Mouse (Mus musculus) limb, embryonic 14.5 days (tissue): ENCODE data around the gene Gpsm1. TPM values are rescaled to one million over a fixed set of nuclear protein-coding genes. Genes with fewer than 3 reads are reported as not detected.

Source experiments
- ATAC-seq: fragments of 200-750 bp; cut with Nextera tagmentation; 2 replicates; pipeline ENCODE4 v1.8.0; 2017; ENCODE audit warnings: low read depth, moderate number of reproducible peaks, moderate TSS enrichment; ENCODE audit not compliant: low FRiP score
- DNase-seq: peaks from one replicate; pipeline ENCODE4 v3.0.0-alpha.2; 2015; ENCODE audit warnings: low spot score
- H3K27ac ChIP-seq: fragments of 300-500 bp; sonication (generic); replicated peaks from 2 replicates; pipeline ENCODE4 v1.5.1; 2014; ENCODE audit warnings: low read depth, mild to moderate bottlenecking, low read length, moderate library complexity, mixed read lengths
- H3K27me3 ChIP-seq: fragments of 300-500 bp; sonication (generic); 2 replicates; pipeline ENCODE4 v1.6.1; 2014; ENCODE audit warnings: low read length, mixed read lengths; ENCODE audit not compliant: control insufficient read depth, insufficient read depth
- H3K36me3 ChIP-seq: fragments of 300-500 bp; sonication (generic); 2 replicates; pipeline ENCODE4 v1.6.1; 2014; ENCODE audit warnings: mild to moderate bottlenecking, low read length, moderate library complexity, mixed read lengths; ENCODE audit not compliant: control insufficient read depth, insufficient read depth
- H3K4me1 ChIP-seq: fragments of 300-500 bp; sonication (generic); 2 replicates; pipeline ENCODE4 v1.6.1; 2014; ENCODE audit warnings: antibody characterized with exemption, low read length, mixed read lengths; ENCODE audit not compliant: control insufficient read depth, insufficient read depth
- H3K4me2 ChIP-seq: fragments of 300-500 bp; sonication (generic); replicated peaks from 2 replicates; pipeline ENCODE4 v1.6.1; 2014; ENCODE audit warnings: low read depth, mild to moderate bottlenecking, low read length, moderate library complexity; ENCODE audit not compliant: severe bottlenecking
- H3K4me3 ChIP-seq: fragments of 300-500 bp; sonication (generic); replicated peaks from 2 replicates; pipeline ENCODE4 v1.5.1; 2014; ENCODE audit warnings: low read length
- H3K9ac ChIP-seq: fragments of 300-500 bp; sonication (generic); 2 replicates; pipeline ENCODE4 v1.6.1; 2014; ENCODE audit warnings: mild to moderate bottlenecking, low read depth, low read length, moderate library complexity; ENCODE audit not compliant: severe bottlenecking
- H3K9me3 ChIP-seq: fragments of 300-500 bp; sonication (generic); 2 replicates; pipeline ENCODE4 v1.6.1; 2016; ENCODE audit warnings: low read length; ENCODE audit not compliant: control insufficient read depth
- POLR2A ChIP-seq: fragments of 200-500 bp; IDR thresholded peaks from 2 replicates; pipeline ENCODE4 v1.8.0; 2012; ENCODE audit warnings: inconsistent platforms, mild to moderate bottlenecking, moderate library complexity, borderline replicate concordance; ENCODE audit not compliant: insufficient read depth, insufficient read length; ENCODE audit errors: extremely low read depth
- WGBS: fragments of 180-500 bp; shearing (Covaris S2); extraction: QIAGEN DNeasy Blood & Tissue Kit; methylation state at CpG from one replicate; pipeline ENCODE4 v1.1.7; 2014; 5-methylcytosine and 5-hydroxymethylcytosine counted together
- polyA plus RNA-seq, 2 experiments: library from polyadenylated mRNA; depleted of rRNA in 1 of 2; stranded (reverse) in 1 of 2; unstranded in 1 of 2; fragments of >200 nt; fragmentation: Nextera tagmentation in 1 of 2; extraction: Ambion mirVana in 1 of 2; gene quantifications; 2 replicates each; pipeline versions ENCODE4 v1.2.1 to v1.2.3; 2012 to 2014

Gene Gpsm1
- polyA plus RNA-seq, 2 experiments: 31.0 to 78.4 TPM

DNA sequence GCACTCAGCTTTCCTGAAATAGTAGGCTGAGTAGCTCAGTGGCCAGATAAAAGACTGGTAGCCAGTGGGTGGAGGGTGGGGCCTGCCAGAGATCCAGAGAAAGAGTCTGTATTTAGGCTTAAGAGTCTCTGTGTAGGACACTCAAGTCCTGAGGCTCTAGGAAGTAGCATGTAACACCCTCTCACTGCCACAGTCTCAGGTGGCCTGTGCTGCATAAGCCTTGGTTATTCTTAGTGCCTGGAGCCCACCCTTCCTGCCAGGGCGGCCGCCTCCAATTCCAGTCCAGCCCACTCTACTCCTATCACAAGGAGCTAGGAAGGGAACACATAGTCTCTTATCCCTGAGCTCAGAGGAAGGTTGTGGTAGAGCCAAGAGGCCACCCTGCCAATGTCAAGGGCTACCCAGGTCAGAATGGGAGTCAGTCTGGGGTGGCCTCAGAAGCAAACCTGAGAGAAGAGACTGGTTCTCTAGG lies 26.2 kb downstream of the Gpsm1 start:
- Histone ChIP-seq H3K4me3 (no peak overlapping the region), H3K9ac (no peak overlapping the region), H3K36me3 (peaks cover 82% of the 10 kb centered on the region), H3K27ac (no peak overlapping the region; the same call in 1 of the 2 replicates), H3K9me3 (no peaks in the 10 kb centered on the region), H3K4me1 (no peaks in the 10 kb centered on the region), H3K27me3 (no peaks in the 10 kb centered on the region), H3K4me2 (no peak overlapping the region)
- WGBS: 94% methylated on average over 2 of the region's 2 CpGs
- TF ChIP-seq POLR2A: no peak
- ATAC-seq: 0 out of 2 replicates have a peak, but pooled peaks have one; percentile 5
- DNase-seq: no peak

DNA sequence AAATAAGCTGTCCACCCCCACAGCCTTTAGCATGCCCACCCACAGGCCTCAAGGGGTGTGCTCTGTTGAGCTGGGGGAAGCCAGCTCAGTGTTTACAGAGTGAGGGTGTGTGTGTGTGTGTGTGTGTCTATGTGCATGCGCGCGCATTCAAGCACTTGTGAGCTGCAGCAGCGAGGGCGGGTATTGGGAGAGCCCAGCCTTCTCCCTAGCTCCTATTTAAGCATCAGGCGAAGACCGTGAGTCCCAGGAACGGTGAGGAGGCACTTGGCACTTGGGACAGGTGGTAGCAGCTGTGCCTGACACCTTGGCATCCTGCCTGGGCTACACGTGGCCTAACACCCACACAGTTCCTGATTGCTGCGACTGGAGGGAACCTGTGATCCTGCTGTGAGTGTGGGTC lies 26.7 kb downstream of the Gpsm1 start:
- Histone ChIP-seq H3K27ac (no peak overlapping the region), H3K4me3 (no peak overlapping the region), H3K9me3 (no peaks in the 10 kb centered on the region), H3K36me3 (peaks cover 87% of the 10 kb centered on the region), H3K27me3 (no peaks in the 10 kb centered on the region), H3K9ac (no peak overlapping the region), H3K4me1 (no peaks in the 10 kb centered on the region), H3K4me2 (no peak overlapping the region)
- ATAC-seq (0 out of 2 replicates have a peak, but pooled peaks have one; percentile 16), DNase-seq (no peak)
- no peak for TF ChIP-seq POLR2A
- 86% methylated on average over 10 of the region's 10 CpGs for WGBS

DNA sequence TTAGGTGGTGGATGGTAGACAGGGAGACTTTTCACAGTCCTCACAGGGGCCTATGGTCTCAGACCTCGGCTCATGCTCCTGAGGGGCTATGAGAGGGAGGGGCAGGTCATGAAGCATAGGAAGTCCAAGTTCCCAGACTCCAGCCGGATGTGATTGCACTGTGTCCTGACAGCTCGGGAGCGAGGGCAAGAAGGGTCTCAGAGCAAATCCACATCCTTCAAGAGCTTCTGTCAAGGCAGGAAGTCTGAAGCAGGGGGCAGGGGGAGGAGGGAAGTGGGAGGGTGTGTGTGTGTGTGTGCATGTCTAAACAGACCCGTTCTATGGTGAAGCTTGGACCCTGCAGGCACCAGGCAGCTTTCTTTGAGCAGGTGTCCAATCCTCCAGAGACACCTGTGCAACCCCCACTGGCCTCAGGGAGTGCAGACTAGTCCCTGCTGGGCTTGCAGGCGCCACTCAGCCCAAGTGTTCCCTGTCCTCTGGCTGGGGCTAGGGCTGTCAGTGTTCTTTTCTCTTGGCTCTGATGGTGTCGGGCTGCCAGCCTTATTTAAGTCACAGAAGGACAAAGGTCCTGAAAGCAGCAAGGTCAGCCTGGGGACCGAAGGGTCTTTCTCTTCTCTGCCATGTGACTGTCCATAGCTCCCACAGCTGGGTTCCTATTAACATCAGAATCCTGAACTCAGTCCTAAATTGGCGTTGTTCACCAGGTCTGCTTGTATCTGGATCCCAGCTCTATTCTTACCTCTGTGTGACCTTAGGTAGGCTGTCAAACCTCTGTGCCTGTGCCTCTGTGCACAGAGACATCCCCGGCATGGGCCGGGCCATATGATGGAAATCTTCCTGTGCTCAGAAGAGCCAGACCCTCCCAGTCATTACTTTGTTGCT lies 27.5 kb downstream of the Gpsm1 start:
- Histone ChIP-seq H3K4me2 (no peak overlapping the region), H3K4me3 (no peak overlapping the region), H3K9me3 (no peaks in the 10 kb centered on the region), H3K27me3 (no peaks in the 10 kb centered on the region), H3K27ac (no peak overlapping the region), H3K36me3 (peaks cover 95% of the 10 kb centered on the region), H3K4me1 (no peaks in the 10 kb centered on the region), H3K9ac (no peak overlapping the region)
- no peak for TF ChIP-seq POLR2A
- no peak for ATAC-seq
- WGBS: 78% methylated on average over 11 of the region's 11 CpGs
- no peak for DNase-seq

DNA sequence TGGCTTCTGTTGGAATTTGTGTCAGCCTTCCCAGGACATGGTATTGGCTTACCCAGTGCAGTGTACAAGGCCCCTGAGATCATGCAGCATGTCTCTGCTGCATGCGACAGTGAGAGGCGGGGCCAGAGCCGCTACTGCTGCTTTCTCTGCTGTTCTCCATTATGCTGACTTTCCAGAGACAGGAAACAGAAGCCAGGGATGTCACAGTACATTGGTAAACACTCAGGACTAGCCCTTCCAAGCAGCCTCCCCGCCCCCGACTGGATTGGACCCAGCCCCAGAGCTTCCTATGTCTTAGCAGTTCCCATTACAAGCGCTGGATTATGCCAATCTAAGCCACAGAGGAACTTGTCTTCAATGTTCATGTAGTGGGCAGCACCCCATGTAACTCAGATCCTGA lies 32.9 kb downstream of the Gpsm1 start:
- no peak for ATAC-seq

DNA sequence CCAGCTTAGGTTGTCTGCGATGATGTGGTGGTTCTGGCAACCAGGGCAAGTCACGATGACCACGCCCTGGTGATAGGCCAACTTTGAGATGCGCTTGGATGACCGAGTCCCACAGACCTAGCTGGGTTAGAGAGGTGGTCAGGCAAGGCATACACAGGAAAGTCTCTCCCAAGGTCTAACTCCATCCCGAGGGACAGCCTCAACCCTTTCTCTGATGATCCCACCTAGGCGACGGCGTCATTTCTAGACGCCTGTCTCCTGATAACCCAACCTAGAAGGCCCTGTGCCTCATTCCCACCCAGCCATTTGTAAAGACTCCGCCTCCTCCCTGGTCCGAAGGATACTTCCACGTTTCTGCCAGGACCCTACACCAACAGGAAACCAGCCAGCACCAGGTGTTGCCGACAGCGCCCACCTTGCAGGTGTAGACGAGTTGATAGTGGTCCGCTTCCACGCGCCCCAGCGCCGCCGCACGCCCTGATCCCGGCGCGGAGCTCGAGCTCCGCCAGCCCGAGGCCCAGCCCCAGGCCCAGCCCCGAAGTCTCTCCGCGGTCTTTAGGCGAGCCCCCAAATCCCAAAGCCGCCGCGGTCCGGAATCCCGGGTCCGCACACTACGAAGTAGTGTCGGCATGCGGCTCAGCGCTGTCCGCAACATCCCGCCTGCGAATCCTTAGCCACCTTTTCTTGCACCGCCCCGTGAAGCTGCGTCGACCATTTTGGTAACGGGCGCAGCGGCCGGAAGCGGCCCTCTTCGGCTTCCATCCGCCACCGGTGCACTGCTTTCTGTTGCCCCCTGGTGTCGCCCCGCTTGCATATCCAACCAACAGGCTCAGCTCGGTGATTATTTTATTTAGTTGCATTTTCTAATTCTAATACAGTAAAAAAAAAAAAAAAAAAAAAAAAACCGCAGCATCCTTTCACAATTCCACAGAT lies 36.3 kb downstream of the Gpsm1 start, which contains the start of gene Dnlz:
Dnlz (minus strand) TSS at position 753 of the 933 bp plus-strand sequence.
- DNase-seq (peak; percentile 95), ATAC-seq (peak; percentile 88)
- H3K36me3 ChIP-seq: peaks cover 38% of the 10 kb centered on the region
- peak within 1 kb of the TSS; percentile 77 for H3K27ac ChIP-seq
- peak within 1 kb of the TSS; percentile 70 for H3K4me3 ChIP-seq
- H3K4me1 ChIP-seq: peaks cover 12% of the 10 kb centered on the region
- no peaks in the 10 kb centered on the region for H3K27me3 ChIP-seq
- H3K9ac ChIP-seq: peak within 1 kb of the TSS; percentile 91
- no peaks in the 10 kb centered on the region for H3K9me3 ChIP-seq
- peak within 1 kb of the TSS; percentile 97 for H3K4me2 ChIP-seq
- 0 out of 2 replicates have a peak, but pooled peaks have one; percentile 39 for TF ChIP-seq POLR2A
- 2% methylated on average over 59 of the region's 62 CpGs for WGBS

More for the DNA sequence above, 32.9 kb downstream of the Gpsm1 start:
- TF ChIP-seq POLR2A: no peak
- Histone ChIP-seq H3K4me3 (no peak overlapping the region), H3K36me3 (peaks cover 69% of the 10 kb centered on the region), H3K9ac (no peak overlapping the region), H3K9me3 (no peaks in the 10 kb centered on the region), H3K27me3 (no peaks in the 10 kb centered on the region), H3K4me1 (peaks cover 12% of the 10 kb centered on the region), H3K4me2 (no peak overlapping the region), H3K27ac (no peak overlapping the region)
- no peak for DNase-seq
- 54% methylated on average over 6 of the region's 6 CpGs for WGBS
